Mouse (Mus musculus): Measurements from ENCODE around the gene Chpt1. TPM values are rescaled to one million over a fixed set of nuclear protein-coding genes. Genes with fewer than 3 reads are reported as not detected.

Chpt1 gene
- polyA plus RNA-seq, 1 experiment from 2014 or later, result 91.8 TPM

GRCm38 (mm10) chr10:88426158-88426816 lies 77.6 kb downstream of the Chpt1 start:
- H3K36me3 ChIP-seq (ENCODE audit: control insufficient read depth, insufficient read depth, low read length), result no peaks in the 10 kb centered on the region
- no peaks in the 10 kb centered on the region for H3K27me3 ChIP-seq (ENCODE audit: control insufficient read depth, insufficient read depth, low read length)
- H3K4me1 ChIP-seq (replicated peaks; ENCODE audit: control insufficient read depth, insufficient read depth), result no peaks in the 10 kb centered on the region
- no peak overlapping the region for H3K4me3 ChIP-seq (ENCODE audit: low read depth, low read length)
- DNase-seq (ENCODE audit: low spot score) (peak; percentile 54), ATAC-seq (ENCODE audit: low FRiP score, low TSS enrichment) (peak; percentile 78)
- H3K9ac ChIP-seq (ENCODE audit: low read length), result 0 out of 2 replicates have a peak overlapping the region, but pooled peaks have one; percentile 18
- WGBS, result 88% methylated on average over 2 of the region's 2 CpGs
- TF ChIP-seq CTCF (IDR thresholded peaks at IDR 0.05; ENCODE audit: low read depth) (peak; percentile 87), EP300 (optimal IDR thresholded peaks at IDR 0.05) (no peak)
- H3K9me3 ChIP-seq (ENCODE audit: control insufficient read depth, low read length), result no peaks in the 10 kb centered on the region
- H3K4me2 ChIP-seq (replicated peaks; ENCODE audit: low read depth), result no peak overlapping the region
- H3K27ac ChIP-seq (replicated peaks), result no peak overlapping the region

- no peak overlapping the region for H3K9ac ChIP-seq (ENCODE audit: low read length)
- ATAC-seq (ENCODE audit: low FRiP score, low TSS enrichment), result no peak
- H3K9me3 ChIP-seq (ENCODE audit: control insufficient read depth, low read length), result no peaks in the 10 kb centered on the region
- H3K4me1 ChIP-seq (replicated peaks; ENCODE audit: control insufficient read depth, insufficient read depth), result no peaks in the 10 kb centered on the region
- 92% methylated on average over 19 of the region's 19 CpGs for WGBS
- no peaks in the 10 kb centered on the region for H3K27me3 ChIP-seq (ENCODE audit: control insufficient read depth, insufficient read depth, low read length)
- no peak overlapping the region for H3K27ac ChIP-seq (replicated peaks)
- no peak overlapping the region for H3K4me3 ChIP-seq (ENCODE audit: low read depth, low read length)
- no peak for DNase-seq (ENCODE audit: low spot score)
- peaks cover 5% of the 10 kb centered on the region; the same call in 1 of the 2 replicates for H3K36me3 ChIP-seq (ENCODE audit: control insufficient read depth, insufficient read depth, low read length)
- no peak overlapping the region for H3K4me2 ChIP-seq (replicated peaks; ENCODE audit: low read depth)
- TF ChIP-seq CTCF (IDR thresholded peaks at IDR 0.05; ENCODE audit: low read depth), result no peak
- no peak for TF ChIP-seq EP300 (optimal IDR thresholded peaks at IDR 0.05)
These were observed 83.0 kb downstream of the Chpt1 start for GRCm38 (mm10) chr10:88420655-88421435.

- H3K4me3 ChIP-seq (ENCODE audit: low read depth, low read length), result no peak overlapping the region
- no peaks in the 10 kb centered on the region for H3K27me3 ChIP-seq (ENCODE audit: control insufficient read depth, insufficient read depth, low read length)
- H3K4me1 ChIP-seq (replicated peaks; ENCODE audit: control insufficient read depth, insufficient read depth), result no peaks in the 10 kb centered on the region
- no peak for DNase-seq (ENCODE audit: low spot score)
- ATAC-seq (ENCODE audit: low FRiP score, low TSS enrichment), result no peak
- peaks cover 5% of the 10 kb centered on the region; the same call in 1 of the 2 replicates for H3K36me3 ChIP-seq (ENCODE audit: control insufficient read depth, insufficient read depth, low read length)
- H3K4me2 ChIP-seq (replicated peaks; ENCODE audit: low read depth), result no peak overlapping the region
- H3K9me3 ChIP-seq (ENCODE audit: control insufficient read depth, low read length), result no peaks in the 10 kb centered on the region
- H3K27ac ChIP-seq (replicated peaks), result no peak overlapping the region
- H3K9ac ChIP-seq (ENCODE audit: low read length), result no peak overlapping the region
- TF ChIP-seq EP300 (optimal IDR thresholded peaks at IDR 0.05), result no peak
- no peak for TF ChIP-seq CTCF (IDR thresholded peaks at IDR 0.05; ENCODE audit: low read depth)
- WGBS, result 74% methylated on average over 11 of the region's 11 CpGs
These were observed 83.7 kb downstream of the Chpt1 start for GRCm38 (mm10) chr10:88420141-88420541.

- Histone ChIP-seq H3K4me2 (replicated peaks; ENCODE audit: low read depth) (no peak overlapping the region), H3K27ac (replicated peaks) (no peak overlapping the region), H3K9me3 (ENCODE audit: control insufficient read depth, low read length) (no peaks in the 10 kb centered on the region), H3K4me3 (ENCODE audit: low read depth, low read length) (no peak overlapping the region), H3K36me3 (ENCODE audit: control insufficient read depth, insufficient read depth, low read length) (peaks cover 5% of the 10 kb centered on the region; the same call in 1 of the 2 replicates), H3K9ac (ENCODE audit: low read length) (no peak overlapping the region), H3K4me1 (replicated peaks; ENCODE audit: control insufficient read depth, insufficient read depth) (no peaks in the 10 kb centered on the region), H3K27me3 (ENCODE audit: control insufficient read depth, insufficient read depth, low read length) (no peaks in the 10 kb centered on the region)
- 85% methylated on average over 5 of the region's 5 CpGs for WGBS
- no peak for TF ChIP-seq EP300 (optimal IDR thresholded peaks at IDR 0.05)
- no peak for TF ChIP-seq CTCF (IDR thresholded peaks at IDR 0.05; ENCODE audit: low read depth)
- no peak for ATAC-seq (ENCODE audit: low FRiP score, low TSS enrichment)
- DNase-seq (ENCODE audit: low spot score), result no peak
These were observed 86.2 kb downstream of the Chpt1 start for GRCm38 (mm10) chr10:88417686-88418085.

- H3K4me3 ChIP-seq (ENCODE audit: low read depth, low read length), result no peak overlapping the region
- TF ChIP-seq EP300 (optimal IDR thresholded peaks at IDR 0.05) (no peak), CTCF (IDR thresholded peaks at IDR 0.05; ENCODE audit: low read depth) (no peak)
- DNase-seq (ENCODE audit: low spot score) (no peak), ATAC-seq (ENCODE audit: low FRiP score, low TSS enrichment) (no peak)
- H3K27me3 ChIP-seq (ENCODE audit: control insufficient read depth, insufficient read depth, low read length), result no peaks in the 10 kb centered on the region
- H3K9ac ChIP-seq (ENCODE audit: low read length), result no peak overlapping the region
- 66% methylated on average over 17 of the region's 17 CpGs for WGBS
- H3K27ac ChIP-seq (replicated peaks), result no peak overlapping the region
- H3K9me3 ChIP-seq (ENCODE audit: control insufficient read depth, low read length), result no peaks in the 10 kb centered on the region
- no peaks in the 10 kb centered on the region for H3K4me1 ChIP-seq (replicated peaks; ENCODE audit: control insufficient read depth, insufficient read depth)
- H3K4me2 ChIP-seq (replicated peaks; ENCODE audit: low read depth), result no peak overlapping the region
- no peaks in the 10 kb centered on the region for H3K36me3 ChIP-seq (ENCODE audit: control insufficient read depth, insufficient read depth, low read length)
These were observed 91.4 kb downstream of the Chpt1 start for GRCm38 (mm10) chr10:88412290-88412995.
